Mouse (Mus musculus) liver, embryonic 18 days (tissue): ENCODE measurements around the gene Wdr24. TPM values are rescaled to one million over a fixed set of nuclear protein-coding genes. Genes with fewer than 3 reads are reported as not detected.

ENCODE experiments used
- polyA plus RNA-seq: library from polyadenylated mRNA; depleted of rRNA; stranded (reverse); fragments of >200 nt; gene quantifications from 2 replicates; pipeline ENCODE4 v1.2.3, GENCODE M21; 2012; rRNA removed

Wdr24 gene
- polyA plus RNA-seq, 1 experiment = 14.1 TPM

Other genes starting within 250 kb of the Wdr24 start
- gene Lmf1, start 244.5 kb upstream of the Wdr24 start, polyA plus RNA-seq = 5.2 and 6.2 TPM in 2 replicates
- 0.05 TPM in 1 of 2 replicates, not detected in the other for gene Gng13, start 106.5 kb upstream of the Wdr24 start, polyA plus RNA-seq
- 5.2 and 6.8 TPM in 2 replicates for gene Chtf18, start 96.2 kb upstream of the Wdr24 start, polyA plus RNA-seq
- gene Rpusd1, start 96.0 kb upstream of the Wdr24 start, polyA plus RNA-seq = 7.9 and 8.1 TPM in 2 replicates
- not detected in 2 replicates for gene Mslnl, start 87.6 kb upstream of the Wdr24 start, polyA plus RNA-seq
- gene Msln, start 69.2 kb upstream of the Wdr24 start, polyA plus RNA-seq = 8.0 and 9.1 TPM in 2 replicates
- 10.9 and 12.1 TPM in 2 replicates for gene Narfl, start 49.9 kb upstream of the Wdr24 start, polyA plus RNA-seq
- gene Haghl, start 38.0 kb upstream of the Wdr24 start, polyA plus RNA-seq = 7.7 and 9.7 TPM in 2 replicates
- gene Ccdc78, start 37.0 kb upstream of the Wdr24 start, polyA plus RNA-seq = 0.01 and 0.02 TPM in 2 replicates
- gene Fam173a, start 30.7 kb upstream of the Wdr24 start, polyA plus RNA-seq = 45.0 and 49.0 TPM in 2 replicates
- not detected in 2 replicates for gene AC134908.4, start 28.0 kb upstream of the Wdr24 start, polyA plus RNA-seq
- 13.1 and 16.2 TPM in 2 replicates for gene Metrn, start 26.5 kb upstream of the Wdr24 start, polyA plus RNA-seq
- 0.08 TPM in 2 replicates for gene Fbxl16, start 14.5 kb upstream of the Wdr24 start, polyA plus RNA-seq
- gene Jmjd8, start 5.2 kb downstream of the Wdr24 start, polyA plus RNA-seq = 22.4 and 24.2 TPM in 2 replicates
- gene Stub1, start 9.8 kb downstream of the Wdr24 start, polyA plus RNA-seq = 82.1 and 92.4 TPM in 2 replicates
- 1.3 and 2.0 TPM in 2 replicates for gene Rhbdl1, start 13.7 kb downstream of the Wdr24 start, polyA plus RNA-seq
- gene Gm20683, start 18.1 kb downstream of the Wdr24 start, polyA plus RNA-seq = 2.9 and 3.8 TPM in 2 replicates
- gene Rhot2, start 21.2 kb downstream of the Wdr24 start, polyA plus RNA-seq = 28.3 and 35.9 TPM in 2 replicates
- 8.8 and 9.9 TPM in 2 replicates for gene Wdr90, start 37.9 kb downstream of the Wdr24 start, polyA plus RNA-seq
- gene Mcrip2, start 45.1 kb downstream of the Wdr24 start, polyA plus RNA-seq = 34.5 and 45.2 TPM in 2 replicates
- gene Mettl26, start 51.4 kb downstream of the Wdr24 start, polyA plus RNA-seq = 61.8 and 63.8 TPM in 2 replicates
- 0.13 and 0.16 TPM in 2 replicates for gene Wfikkn1, start 57.2 kb downstream of the Wdr24 start, polyA plus RNA-seq
- gene Rab40c, start 96.1 kb downstream of the Wdr24 start, polyA plus RNA-seq = 8.7 and 11.1 TPM in 2 replicates
- 123 and 127 TPM in 2 replicates for gene Pigq, start 121.3 kb downstream of the Wdr24 start, polyA plus RNA-seq
- 2.6 and 3.4 TPM in 2 replicates for gene Nhlrc4, start 121.3 kb downstream of the Wdr24 start, polyA plus RNA-seq
- gene A930017K11Rik, start 128.9 kb downstream of the Wdr24 start, polyA plus RNA-seq = 0.03 and 0.04 TPM in 2 replicates
- gene Capn15, start 162.2 kb downstream of the Wdr24 start, polyA plus RNA-seq = 5.2 and 6.5 TPM in 2 replicates
- gene Rab11fip3, start 245.9 kb downstream of the Wdr24 start, polyA plus RNA-seq = 4.6 and 4.8 TPM in 2 replicates